Mouse (Mus musculus): ENCODE measurements around the gene Zfp579.

- TF ChIP-seq CTCF (IDR thresholded peaks at IDR 0.05; ENCODE audit: low read depth, low read length) (no peak), POLR2A (IDR thresholded peaks at IDR 0.05; ENCODE audit: extremely low read depth, insufficient read depth, low read length) (no peak)
These were observed 32.4 kb downstream of the Zfp579 start for GRCm38 (mm10) chr7:4963527-4963926.

Measured in liver, adult 2 months (tissue).